Mouse (Mus musculus) CH12.LX (cell line): ENCODE measurements at regions not wholly inside any gene's neighbourhood (a gene's known extent, or its start where the extent isn't known, plus 50 kb on each side); places are given as distances from the start of the nearest gene placed in this dataset.

Experiments
- DNase-seq: peaks from one replicate; pipeline ENCODE4 v3.0.0-alpha.2; 2013; ENCODE audit errors: extremely low read depth
- H3K27ac ChIP-seq: 2 replicates; pipeline ENCODE4 v1.5.1; 2012; ENCODE audit warnings: low read depth, mild to moderate bottlenecking, control low read depth, moderate library complexity; ENCODE audit not compliant: insufficient read depth
- H3K27me3 ChIP-seq: replicated peaks from 2 replicates; pipeline ENCODE3; 2012; ENCODE audit warnings: inconsistent platforms
- H3K36me3 ChIP-seq, 2 experiments: replicated peaks in 1 of 2; 2 replicates each; pipeline versions ENCODE3 to v1.6.1; 2012; ENCODE audit warnings: inconsistent platforms in 1 of 2, low read length in 1 of 2, mild to moderate bottlenecking in 1 of 2, mixed read lengths in 1 of 2, moderate library complexity in 1 of 2; ENCODE audit not compliant: control insufficient read depth in 1 of 2, insufficient read depth in 1 of 2
- H3K4me1 ChIP-seq, 2 experiments: 2 replicates each; pipeline ENCODE4 v1.6.1; 2012; ENCODE audit warnings: inconsistent platforms in 1 of 2, moderate library complexity in 1 of 2; ENCODE audit not compliant: insufficient read depth in 2 of 2, control insufficient read depth in 1 of 2
- H3K4me2 ChIP-seq: 2 replicates; pipeline ENCODE4 v1.6.1; 2012; ENCODE audit warnings: low read depth, mild to moderate bottlenecking, control low read depth; ENCODE audit not compliant: poor library complexity, insufficient read depth, severe bottlenecking
- H3K4me3 ChIP-seq, 3 experiments: fragments of 150-350 bp in 1 of 3; sonication (generic) in 1 of 3; replicated peaks in 1 of 3; 2 replicates each; pipeline versions ENCODE3 to v1.5.1; 2011 to 2012; ENCODE audit warnings: low read depth in 2 of 3, low read length in 2 of 3, mild to moderate bottlenecking in 2 of 3, moderate library complexity in 2 of 3, control low read depth in 1 of 3, improper control_type of control experiment in 1 of 3, inconsistent platforms in 1 of 3, mixed read lengths in 1 of 3; ENCODE audit not compliant: poor library complexity in 1 of 3
- H3K79me2 ChIP-seq: replicated peaks from 2 replicates; pipeline ENCODE4 v1.6.1; 2012; ENCODE audit warnings: mild to moderate bottlenecking, moderate library complexity; ENCODE audit not compliant: control insufficient read depth, poor library complexity, insufficient read depth, severe bottlenecking; ENCODE audit errors: extremely low read depth
- H3K9ac ChIP-seq: 2 replicates; pipeline ENCODE4 v1.6.1; 2012; ENCODE audit warnings: low read depth, mild to moderate bottlenecking, control low read depth, moderate library complexity; ENCODE audit not compliant: insufficient read depth
- H3K9me3 ChIP-seq: replicated peaks from 2 replicates; pipeline ENCODE3; 2012; ENCODE audit warnings: low read length, inconsistent platforms, mixed read lengths
- BHLHE40 ChIP-seq: IDR thresholded peaks from 2 replicates; pipeline ENCODE4 v1.6.1; 2011; ENCODE audit warnings: mild to moderate bottlenecking, low read depth, low read length, improper control_type of control experiment
- CHD1 ChIP-seq: IDR thresholded peaks from 2 replicates; pipeline ENCODE4 v1.6.1; 2012; ENCODE audit warnings: low read depth, low read length, improper control_type of control experiment, inconsistent platforms
- CHD2 ChIP-seq: IDR thresholded peaks from 2 replicates; pipeline ENCODE4 v1.6.1; 2011; ENCODE audit warnings: low read length, improper control_type of control experiment
- CTCF ChIP-seq, 2 experiments: IDR thresholded peaks in 1 of 2; conservative IDR thresholded peaks in 1 of 2; 2 replicates each; pipeline ENCODE4 v1.5.1; 2011 to 2012; ENCODE audit warnings: low read depth in 2 of 2, low read length in 2 of 2, improper control_type of control experiment in 1 of 2, inconsistent platforms in 1 of 2, mild to moderate bottlenecking in 1 of 2, moderate library complexity in 1 of 2
- ELF1 ChIP-seq: IDR thresholded peaks from 2 replicates; pipeline ENCODE4 v1.6.1; 2014; ENCODE audit warnings: low read depth, mild to moderate bottlenecking, inconsistent platforms, low read length, improper control_type of control experiment
- ETS1 ChIP-seq: conservative IDR thresholded peaks from 2 replicates; pipeline ENCODE4 v1.6.1; 2012; ENCODE audit warnings: low read depth, mild to moderate bottlenecking, inconsistent platforms, low read length, improper control_type of control experiment, moderate library complexity
- GABPA ChIP-seq: IDR thresholded peaks from 2 replicates; pipeline ENCODE4 v1.6.1; 2012; ENCODE audit warnings: low read depth, low read length, improper control_type of control experiment, inconsistent platforms; ENCODE audit not compliant: insufficient replicate concordance
- JUN ChIP-seq: IDR thresholded peaks from 2 replicates; pipeline ENCODE4 v1.6.1; 2011; ENCODE audit warnings: low read depth, mild to moderate bottlenecking, low read length, improper control_type of control experiment, moderate library complexity; ENCODE audit not compliant: insufficient read depth
- JUND ChIP-seq: conservative IDR thresholded peaks from 2 replicates; pipeline ENCODE4 v1.6.1; 2011; ENCODE audit warnings: low read depth, low read length, improper control_type of control experiment
- KAT2A ChIP-seq: IDR thresholded peaks from 2 replicates; pipeline ENCODE4 v1.6.1; 2012; ENCODE audit warnings: low read length, improper control_type of control experiment, inconsistent platforms; ENCODE audit not compliant: insufficient replicate concordance
- MAFK ChIP-seq: IDR thresholded peaks from 2 replicates; pipeline ENCODE4 v1.6.1; 2011; ENCODE audit warnings: low read length, improper control_type of control experiment; ENCODE audit not compliant: insufficient replicate concordance
- MAX ChIP-seq: IDR thresholded peaks from 2 replicates; pipeline ENCODE4 v1.6.1; 2011; ENCODE audit warnings: low read length, improper control_type of control experiment
- MAZ ChIP-seq: IDR thresholded peaks from 2 replicates; pipeline ENCODE4 v1.6.1; 2012; ENCODE audit warnings: low read depth, mild to moderate bottlenecking, inconsistent platforms, low read length, improper control_type of control experiment, moderate library complexity
- MYC ChIP-seq: IDR thresholded peaks from 2 replicates; pipeline ENCODE4 v1.6.1; 2011; ENCODE audit warnings: low read depth, mild to moderate bottlenecking, improper control_type of control experiment, low read length
- NELFE ChIP-seq: IDR thresholded peaks from 2 replicates; pipeline ENCODE4 v1.6.1; 2011; ENCODE audit warnings: low read depth, low read length, improper control_type of control experiment
- NRF1 ChIP-seq: IDR thresholded peaks from 2 replicates; pipeline ENCODE4 v1.6.1; 2014; ENCODE audit warnings: low read depth, mild to moderate bottlenecking, inconsistent platforms, low read length, improper control_type of control experiment, moderate library complexity
- PAX5 ChIP-seq: IDR thresholded peaks from 2 replicates; pipeline ENCODE4 v1.6.1; 2012; ENCODE audit warnings: low read length, inconsistent platforms, mixed read lengths
- POLR2A ChIP-seq: IDR thresholded peaks from 2 replicates; pipeline ENCODE4 v1.6.1; 2011; ENCODE audit warnings: low read depth, mild to moderate bottlenecking, improper control_type of control experiment, low read length
- POLR2AphosphoS2 ChIP-seq: IDR thresholded peaks from 2 replicates; pipeline ENCODE4 v1.6.1; 2011; ENCODE audit warnings: low read depth, low read length, improper control_type of control experiment
- RAD21 ChIP-seq: IDR thresholded peaks from 2 replicates; pipeline ENCODE4 v1.6.1; 2011; ENCODE audit warnings: low read depth, mild to moderate bottlenecking, low read length, improper control_type of control experiment, moderate library complexity
- SMC3 ChIP-seq: IDR thresholded peaks from 2 replicates; pipeline ENCODE4 v1.6.1; 2011; ENCODE audit warnings: low read depth, low read length, improper control_type of control experiment
- TBP ChIP-seq: conservative IDR thresholded peaks from 2 replicates; pipeline ENCODE4 v1.6.1; 2011; ENCODE audit warnings: low read depth, low read length, improper control_type of control experiment
- UBTF ChIP-seq: IDR thresholded peaks from 2 replicates; pipeline ENCODE4 v1.6.1; 2012; ENCODE audit warnings: low read depth, mild to moderate bottlenecking, inconsistent platforms, low read length, improper control_type of control experiment, moderate library complexity
- USF1 ChIP-seq: IDR thresholded peaks from 2 replicates; pipeline ENCODE4 v1.6.1; 2014; ENCODE audit warnings: low read depth, mild to moderate bottlenecking, inconsistent platforms, low read length, improper control_type of control experiment
- USF2 ChIP-seq: conservative IDR thresholded peaks from 2 replicates; pipeline ENCODE4 v1.6.1; 2011; ENCODE audit warnings: low read depth, low read length, improper control_type of control experiment
- ZC3H11A ChIP-seq: IDR thresholded peaks from 2 replicates; pipeline ENCODE4 v1.6.1; 2012; ENCODE audit warnings: low read depth, mild to moderate bottlenecking, inconsistent platforms, low read length, improper control_type of control experiment
- ZKSCAN1 ChIP-seq: IDR thresholded peaks from 2 replicates; pipeline ENCODE4 v1.6.1; 2012; ENCODE audit warnings: low read depth, inconsistent platforms, low read length, improper control_type of control experiment, borderline replicate concordance
- ZMIZ1 ChIP-seq: IDR thresholded peaks from 2 replicates; pipeline ENCODE4 v1.6.1; 2012; ENCODE audit warnings: low read depth, mild to moderate bottlenecking, inconsistent platforms, low read length, improper control_type of control experiment
- dilution Hi-C: fragments of 300-500 bp; cut with MboI; formaldehyde crosslinking; loops from 2 replicates; pipeline ENCODE4 v1.14.3; 2020; ENCODE audit warnings: low sequenced_read_pairs; ENCODE audit not compliant: extremely low pct_unique_long_range_greater_than_20kb, extremely low pct_ligation_motif_present
- in situ Hi-C: fragments of 300-500 bp; cut with MboI; formaldehyde crosslinking; loops from 3 replicates; pipeline ENCODE4 v1.14.3; 2019; ENCODE audit warnings: low sequenced_read_pairs, low pct_ligation_motif_present, low pct_unique_long_range_greater_than_20kb, mixed read lengths

DNA sequence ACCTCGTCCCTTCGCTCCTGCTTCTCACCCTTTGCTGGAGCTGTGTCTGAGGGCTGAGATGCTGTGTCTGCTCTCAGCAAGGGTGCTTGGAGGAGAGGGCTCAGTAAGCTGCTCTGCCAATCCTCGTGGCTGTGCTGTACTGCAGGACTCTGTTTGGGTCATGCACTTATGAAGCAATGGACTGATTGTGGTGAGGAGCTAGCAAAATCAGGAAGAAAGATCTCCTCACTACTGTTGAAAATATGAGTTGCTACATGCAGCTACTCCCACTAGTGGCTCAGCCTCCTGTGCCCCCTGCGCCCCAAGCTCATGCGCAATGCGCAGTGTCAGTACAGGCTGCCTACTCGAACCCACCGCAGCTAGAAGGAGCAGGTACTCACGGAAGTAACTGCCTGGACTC lies 362.3 kb downstream of the Phkb start:
- Histone ChIP-seq H3K9me3 (no peaks in the 10 kb centered on the region), H3K27me3 (no peaks in the 10 kb centered on the region), H3K36me3 (no peaks in the 10 kb centered on the region), H3K27ac (no peak overlapping the region), H3K79me2 (no peaks in the 10 kb centered on the region), H3K9ac (no peak overlapping the region), H3K4me3 (no peak overlapping the region), H3K4me1 (peaks cover 0 to 2% of the 10 kb centered on the region in 2 experiments; a peak in 2 of 4 replicates), H3K4me2 (no peak overlapping the region)
- in situ Hi-C loops = no loop called here
- no peak for TF ChIP-seq JUN
- no peak for TF ChIP-seq ETS1
- TF ChIP-seq KAT2A = no peak
- no peak for TF ChIP-seq CHD2
- TF ChIP-seq TBP = no peak
- no peak for TF ChIP-seq USF2
- TF ChIP-seq UBTF = no peak
- no peak for TF ChIP-seq MAFK
- no peak for TF ChIP-seq RAD21
- no peak for TF ChIP-seq ELF1
- no peak for TF ChIP-seq ZKSCAN1
- TF ChIP-seq NELFE = no peak
- TF ChIP-seq SMC3 = no peak
- TF ChIP-seq POLR2AphosphoS2 = no peak
- TF ChIP-seq BHLHE40 = no peak
- no peak for TF ChIP-seq POLR2A
- no peak for TF ChIP-seq MYC
- TF ChIP-seq ZMIZ1 = no peak
- TF ChIP-seq MAZ = no peak
- dilution Hi-C loops = no loop called here
- DNase-seq = no peak

DNA sequence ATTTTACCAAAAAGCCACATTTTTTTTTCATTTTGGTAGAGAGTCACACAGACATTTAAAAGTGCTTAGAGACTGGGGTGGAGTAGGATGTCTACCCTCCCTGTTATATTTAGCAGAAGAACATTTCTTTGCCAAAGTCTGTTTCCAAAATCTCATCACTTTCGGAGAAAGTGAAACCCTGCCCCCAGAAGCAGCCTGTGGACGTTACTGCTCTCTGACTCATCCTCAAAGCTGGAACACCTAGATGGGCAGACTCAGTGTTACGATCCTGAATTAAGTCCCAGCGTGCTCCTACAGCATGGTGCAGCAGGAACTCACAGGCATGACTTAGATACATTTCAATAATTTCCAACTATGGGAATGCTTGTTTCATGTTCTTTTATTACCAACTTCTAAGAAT lies 361.1 kb downstream of the Phkb start:
- Histone ChIP-seq H3K4me1 (peaks cover 0 to 2% of the 10 kb centered on the region in 2 experiments; a peak in 2 of 4 replicates), H3K79me2 (no peaks in the 10 kb centered on the region), H3K36me3 (no peaks in the 10 kb centered on the region), H3K9ac (no peak overlapping the region), H3K27me3 (no peaks in the 10 kb centered on the region), H3K9me3 (no peaks in the 10 kb centered on the region), H3K4me2 (no peak overlapping the region), H3K4me3 (no peak overlapping the region), H3K27ac (no peak overlapping the region)
- TF ChIP-seq TBP = no peak
- TF ChIP-seq USF1 = no peak
- TF ChIP-seq NRF1 = no peak
- no peak for TF ChIP-seq UBTF
- no peak for TF ChIP-seq POLR2A
- TF ChIP-seq CTCF (conservative IDR thresholded peaks at IDR 0.05 in 1 of 2, IDR thresholded peaks at IDR 0.05 in 1 of 2; ENCODE audit: low read depth in 2 of 2, low read length in 2 of 2) = no peak
- TF ChIP-seq NELFE = no peak
- no peak for TF ChIP-seq JUND
- TF ChIP-seq GABPA = no peak
- TF ChIP-seq CHD1 = no peak
- no peak for TF ChIP-seq SMC3
- no peak for TF ChIP-seq BHLHE40
- TF ChIP-seq ZC3H11A = no peak
- TF ChIP-seq USF2 = no peak
- TF ChIP-seq MAX = no peak
- no peak for TF ChIP-seq POLR2AphosphoS2
- no peak for TF ChIP-seq ZMIZ1
- TF ChIP-seq PAX5 = no peak
- TF ChIP-seq ETS1 = no peak
- no peak for DNase-seq
- dilution Hi-C loops = no loop called here
- in situ Hi-C loops = no loop called here
